Mouse (Mus musculus) CH12.LX (cell line): ENCODE data around the gene Mcl1. TPM values are rescaled to one million over a fixed set of nuclear protein-coding genes. Genes with fewer than 3 reads are reported as not detected.

Experiments used
- DNase-seq: peaks from one replicate; pipeline ENCODE4 v3.0.0-alpha.2; 2013; ENCODE audit errors: extremely low read depth
- H3K27ac ChIP-seq: 2 replicates; pipeline ENCODE4 v1.5.1; 2012; ENCODE audit warnings: low read depth, mild to moderate bottlenecking, control low read depth, moderate library complexity; ENCODE audit not compliant: insufficient read depth
- H3K27me3 ChIP-seq: replicated peaks from 2 replicates; pipeline ENCODE3; 2012; ENCODE audit warnings: inconsistent platforms
- H3K36me3 ChIP-seq, 2 experiments: replicated peaks in 1 of 2; 2 replicates each; pipeline versions ENCODE3 to v1.6.1; 2012; ENCODE audit warnings: inconsistent platforms in 1 of 2, low read length in 1 of 2, mild to moderate bottlenecking in 1 of 2, mixed read lengths in 1 of 2, moderate library complexity in 1 of 2; ENCODE audit not compliant: control insufficient read depth in 1 of 2, insufficient read depth in 1 of 2
- H3K4me1 ChIP-seq, 2 experiments: 2 replicates each; pipeline ENCODE4 v1.6.1; 2012; ENCODE audit warnings: inconsistent platforms in 1 of 2, moderate library complexity in 1 of 2; ENCODE audit not compliant: insufficient read depth in 2 of 2, control insufficient read depth in 1 of 2
- H3K4me2 ChIP-seq: 2 replicates; pipeline ENCODE4 v1.6.1; 2012; ENCODE audit warnings: low read depth, mild to moderate bottlenecking, control low read depth; ENCODE audit not compliant: poor library complexity, insufficient read depth, severe bottlenecking
- H3K4me3 ChIP-seq, 3 experiments: fragments of 150-350 bp in 1 of 3; sonication (generic) in 1 of 3; replicated peaks in 1 of 3; 2 replicates each; pipeline versions ENCODE3 to v1.5.1; 2011 to 2012; ENCODE audit warnings: low read depth in 2 of 3, low read length in 2 of 3, mild to moderate bottlenecking in 2 of 3, moderate library complexity in 2 of 3, control low read depth in 1 of 3, improper control_type of control experiment in 1 of 3, inconsistent platforms in 1 of 3, mixed read lengths in 1 of 3; ENCODE audit not compliant: poor library complexity in 1 of 3
- H3K79me2 ChIP-seq: replicated peaks from 2 replicates; pipeline ENCODE4 v1.6.1; 2012; ENCODE audit warnings: mild to moderate bottlenecking, moderate library complexity; ENCODE audit not compliant: control insufficient read depth, poor library complexity, insufficient read depth, severe bottlenecking; ENCODE audit errors: extremely low read depth
- H3K9ac ChIP-seq: 2 replicates; pipeline ENCODE4 v1.6.1; 2012; ENCODE audit warnings: low read depth, mild to moderate bottlenecking, control low read depth, moderate library complexity; ENCODE audit not compliant: insufficient read depth
- H3K9me3 ChIP-seq: replicated peaks from 2 replicates; pipeline ENCODE3; 2012; ENCODE audit warnings: low read length, inconsistent platforms, mixed read lengths
- BHLHE40 ChIP-seq: IDR thresholded peaks from 2 replicates; pipeline ENCODE4 v1.6.1; 2011; ENCODE audit warnings: mild to moderate bottlenecking, low read depth, low read length, improper control_type of control experiment
- CHD1 ChIP-seq: IDR thresholded peaks from 2 replicates; pipeline ENCODE4 v1.6.1; 2012; ENCODE audit warnings: low read depth, low read length, improper control_type of control experiment, inconsistent platforms
- CHD2 ChIP-seq: IDR thresholded peaks from 2 replicates; pipeline ENCODE4 v1.6.1; 2011; ENCODE audit warnings: low read length, improper control_type of control experiment
- CTCF ChIP-seq, 2 experiments: IDR thresholded peaks in 1 of 2; conservative IDR thresholded peaks in 1 of 2; 2 replicates each; pipeline ENCODE4 v1.5.1; 2011 to 2012; ENCODE audit warnings: low read depth in 2 of 2, low read length in 2 of 2, improper control_type of control experiment in 1 of 2, inconsistent platforms in 1 of 2, mild to moderate bottlenecking in 1 of 2, moderate library complexity in 1 of 2
- E2F4 ChIP-seq: IDR thresholded peaks from 2 replicates; pipeline ENCODE4 v1.6.1; 2011; ENCODE audit warnings: low read depth, low read length, improper control_type of control experiment; ENCODE audit not compliant: insufficient replicate concordance
- ELF1 ChIP-seq: IDR thresholded peaks from 2 replicates; pipeline ENCODE4 v1.6.1; 2014; ENCODE audit warnings: low read depth, mild to moderate bottlenecking, inconsistent platforms, low read length, improper control_type of control experiment
- EP300 ChIP-seq: IDR thresholded peaks from 2 replicates; pipeline ENCODE4 v1.6.1; 2011; ENCODE audit warnings: low read length, improper control_type of control experiment
- ETS1 ChIP-seq: conservative IDR thresholded peaks from 2 replicates; pipeline ENCODE4 v1.6.1; 2012; ENCODE audit warnings: low read depth, mild to moderate bottlenecking, inconsistent platforms, low read length, improper control_type of control experiment, moderate library complexity
- GABPA ChIP-seq: IDR thresholded peaks from 2 replicates; pipeline ENCODE4 v1.6.1; 2012; ENCODE audit warnings: low read depth, low read length, improper control_type of control experiment, inconsistent platforms; ENCODE audit not compliant: insufficient replicate concordance
- HCFC1 ChIP-seq: IDR thresholded peaks from 2 replicates; pipeline ENCODE4 v1.6.1; 2012; ENCODE audit warnings: low read depth, mild to moderate bottlenecking, inconsistent platforms, low read length, improper control_type of control experiment
- IRF4 ChIP-seq: IDR thresholded peaks from 2 replicates; pipeline ENCODE4 v1.6.1; 2014; ENCODE audit warnings: low read depth, mild to moderate bottlenecking, inconsistent platforms, low read length, improper control_type of control experiment
- JUN ChIP-seq: IDR thresholded peaks from 2 replicates; pipeline ENCODE4 v1.6.1; 2011; ENCODE audit warnings: low read depth, mild to moderate bottlenecking, low read length, improper control_type of control experiment, moderate library complexity; ENCODE audit not compliant: insufficient read depth
- JUND ChIP-seq: conservative IDR thresholded peaks from 2 replicates; pipeline ENCODE4 v1.6.1; 2011; ENCODE audit warnings: low read depth, low read length, improper control_type of control experiment
- KAT2A ChIP-seq: IDR thresholded peaks from 2 replicates; pipeline ENCODE4 v1.6.1; 2012; ENCODE audit warnings: low read length, improper control_type of control experiment, inconsistent platforms; ENCODE audit not compliant: insufficient replicate concordance
- MAFK ChIP-seq: IDR thresholded peaks from 2 replicates; pipeline ENCODE4 v1.6.1; 2011; ENCODE audit warnings: low read length, improper control_type of control experiment; ENCODE audit not compliant: insufficient replicate concordance
- MAX ChIP-seq: IDR thresholded peaks from 2 replicates; pipeline ENCODE4 v1.6.1; 2011; ENCODE audit warnings: low read length, improper control_type of control experiment
- MAZ ChIP-seq: IDR thresholded peaks from 2 replicates; pipeline ENCODE4 v1.6.1; 2012; ENCODE audit warnings: low read depth, mild to moderate bottlenecking, inconsistent platforms, low read length, improper control_type of control experiment, moderate library complexity
- MEF2A ChIP-seq: IDR thresholded peaks from 2 replicates; pipeline ENCODE4 v1.6.1; 2014; ENCODE audit warnings: low read depth, mild to moderate bottlenecking, inconsistent platforms, low read length, improper control_type of control experiment, borderline replicate concordance
- MXI1 ChIP-seq: IDR thresholded peaks from 2 replicates; pipeline ENCODE4 v1.6.1; 2011; ENCODE audit warnings: mild to moderate bottlenecking, low read depth, low read length, improper control_type of control experiment
- MYC ChIP-seq: IDR thresholded peaks from 2 replicates; pipeline ENCODE4 v1.6.1; 2011; ENCODE audit warnings: low read depth, mild to moderate bottlenecking, improper control_type of control experiment, low read length
- NELFE ChIP-seq: IDR thresholded peaks from 2 replicates; pipeline ENCODE4 v1.6.1; 2011; ENCODE audit warnings: low read depth, low read length, improper control_type of control experiment
- NRF1 ChIP-seq: IDR thresholded peaks from 2 replicates; pipeline ENCODE4 v1.6.1; 2014; ENCODE audit warnings: low read depth, mild to moderate bottlenecking, inconsistent platforms, low read length, improper control_type of control experiment, moderate library complexity
- PAX5 ChIP-seq: IDR thresholded peaks from 2 replicates; pipeline ENCODE4 v1.6.1; 2012; ENCODE audit warnings: low read length, inconsistent platforms, mixed read lengths
- POLR2A ChIP-seq: IDR thresholded peaks from 2 replicates; pipeline ENCODE4 v1.6.1; 2011; ENCODE audit warnings: low read depth, mild to moderate bottlenecking, improper control_type of control experiment, low read length
- POLR2AphosphoS2 ChIP-seq: IDR thresholded peaks from 2 replicates; pipeline ENCODE4 v1.6.1; 2011; ENCODE audit warnings: low read depth, low read length, improper control_type of control experiment
- RAD21 ChIP-seq: IDR thresholded peaks from 2 replicates; pipeline ENCODE4 v1.6.1; 2011; ENCODE audit warnings: low read depth, mild to moderate bottlenecking, low read length, improper control_type of control experiment, moderate library complexity
- RCOR1 ChIP-seq: conservative IDR thresholded peaks from 2 replicates; pipeline ENCODE4 v1.6.1; 2012; ENCODE audit warnings: low read depth, mild to moderate bottlenecking, inconsistent platforms, low read length, improper control_type of control experiment
- SIN3A ChIP-seq: IDR thresholded peaks from 2 replicates; pipeline ENCODE4 v1.6.1; 2012; ENCODE audit warnings: low read length, improper control_type of control experiment, inconsistent platforms
- SMC3 ChIP-seq: IDR thresholded peaks from 2 replicates; pipeline ENCODE4 v1.6.1; 2011; ENCODE audit warnings: low read depth, low read length, improper control_type of control experiment
- TBP ChIP-seq: conservative IDR thresholded peaks from 2 replicates; pipeline ENCODE4 v1.6.1; 2011; ENCODE audit warnings: low read depth, low read length, improper control_type of control experiment
- TCF12 ChIP-seq: IDR thresholded peaks from 2 replicates; pipeline ENCODE4 v1.6.1; 2014; ENCODE audit warnings: low read depth, mild to moderate bottlenecking, inconsistent platforms, low read length, improper control_type of control experiment
- UBTF ChIP-seq: IDR thresholded peaks from 2 replicates; pipeline ENCODE4 v1.6.1; 2012; ENCODE audit warnings: low read depth, mild to moderate bottlenecking, inconsistent platforms, low read length, improper control_type of control experiment, moderate library complexity
- USF1 ChIP-seq: IDR thresholded peaks from 2 replicates; pipeline ENCODE4 v1.6.1; 2014; ENCODE audit warnings: low read depth, mild to moderate bottlenecking, inconsistent platforms, low read length, improper control_type of control experiment
- USF2 ChIP-seq: conservative IDR thresholded peaks from 2 replicates; pipeline ENCODE4 v1.6.1; 2011; ENCODE audit warnings: low read depth, low read length, improper control_type of control experiment
- ZC3H11A ChIP-seq: IDR thresholded peaks from 2 replicates; pipeline ENCODE4 v1.6.1; 2012; ENCODE audit warnings: low read depth, mild to moderate bottlenecking, inconsistent platforms, low read length, improper control_type of control experiment
- ZKSCAN1 ChIP-seq: IDR thresholded peaks from 2 replicates; pipeline ENCODE4 v1.6.1; 2012; ENCODE audit warnings: low read depth, inconsistent platforms, low read length, improper control_type of control experiment, borderline replicate concordance
- ZMIZ1 ChIP-seq: IDR thresholded peaks from 2 replicates; pipeline ENCODE4 v1.6.1; 2012; ENCODE audit warnings: low read depth, mild to moderate bottlenecking, inconsistent platforms, low read length, improper control_type of control experiment
- ZNF384 ChIP-seq: IDR thresholded peaks from 2 replicates; pipeline ENCODE4 v1.6.1; 2012; ENCODE audit warnings: low read depth, low read length, improper control_type of control experiment, inconsistent platforms
- dilution Hi-C: fragments of 300-500 bp; cut with MboI; formaldehyde crosslinking; loops from 2 replicates; pipeline ENCODE4 v1.14.3; 2020; ENCODE audit warnings: low sequenced_read_pairs; ENCODE audit not compliant: extremely low pct_unique_long_range_greater_than_20kb, extremely low pct_ligation_motif_present
- in situ Hi-C: fragments of 300-500 bp; cut with MboI; formaldehyde crosslinking; loops from 3 replicates; pipeline ENCODE4 v1.14.3; 2019; ENCODE audit warnings: low sequenced_read_pairs, low pct_ligation_motif_present, low pct_unique_long_range_greater_than_20kb, mixed read lengths
- polyA plus RNA-seq: library from polyadenylated mRNA; unstranded; fragments of >175 nt; gene quantifications from 2 replicates; pipeline ENCODE4 v1.2.1, GENCODE M21; 2012; ENCODE audit warnings: low read depth; ENCODE audit not compliant: insufficient read length
- total RNA-seq, 2 experiments: library from RNA; depleted of rRNA; stranded (reverse); fragments of 300-350 nt in 1 of 2; fragments of >200 nt in 1 of 2; gene quantifications; 2 replicates each; pipeline ENCODE4 v1.2.3; 2012 to 2014

The Mcl1 gene
- total and polyA plus RNA-seq, 3 experiments, result 95.9 to 225 (median 188) TPM

- no peak overlapping the region for H3K4me3 ChIP-seq
Observed at GRCm38 (mm10) chr3:95663969-95664608, 5.5 kb downstream of the Mcl1 start.

DNA sequence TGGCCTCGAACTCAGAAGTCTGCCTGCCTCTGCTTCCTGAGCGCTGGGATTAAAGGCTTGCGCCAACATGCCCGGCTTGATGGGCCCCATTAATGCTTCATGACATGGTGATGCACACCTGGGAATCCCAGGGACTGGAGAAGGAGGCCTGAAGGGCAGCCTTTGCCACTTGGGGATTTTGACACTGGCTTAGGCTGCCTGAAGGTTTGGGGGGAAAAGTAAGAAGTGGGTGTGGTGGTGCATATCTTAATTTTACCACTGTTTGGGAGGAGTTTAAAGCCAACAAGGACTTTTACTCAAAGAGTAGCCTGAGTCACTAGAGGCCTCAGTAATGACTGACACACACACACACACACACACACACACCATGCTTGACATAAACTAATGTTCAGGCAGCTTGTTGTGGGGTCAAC is 6.4 kb downstream of the Mcl1 start:
- H3K27me3 ChIP-seq, result no peaks in the 10 kb centered on the region
- 0 out of 2 replicates have a peak overlapping the region, but pooled peaks have one; percentile 3 for H3K4me2 ChIP-seq
- H3K9ac ChIP-seq, result no peak overlapping the region
- H3K4me3 ChIP-seq, result no peak overlapping the region
- H3K79me2 ChIP-seq, result peaks cover 83% of the 10 kb centered on the region
- no peaks in the 10 kb centered on the region for H3K9me3 ChIP-seq
- dilution Hi-C loops (no loop called here), in situ Hi-C loops (no loop called here)
- H3K27ac ChIP-seq, result peak overlapping the region; percentile 91
- peaks cover 22 to 76% of the 10 kb centered on the region in 2 experiments for H3K4me1 ChIP-seq
- H3K36me3 ChIP-seq, result peaks cover 34 to 66% of the 10 kb centered on the region in 2 experiments
- DNase-seq, result peak; percentile 75
- TF ChIP-seq NRF1 (no peak), POLR2AphosphoS2 (no peak), ELF1 (no peak), UBTF (no peak), SIN3A (peak; percentile 72), HCFC1 (no peak), ETS1 (peak; percentile 56; the same call in 1 of the 2 replicates), ZC3H11A (no peak), SMC3 (no peak), BHLHE40 (0 out of 2 replicates have a peak, but pooled peaks have one; percentile 6), CHD1 (0 out of 2 replicates have a peak, but pooled peaks have one; percentile 58), NELFE (peak; percentile 35; the same call in 1 of the 2 replicates), MEF2A (peak; percentile 44; the same call in 1 of the 2 replicates), RAD21 (no peak), TBP (no peak), GABPA (no peak)

More at GRCm38 (mm10) chr3:95663969-95664608, 5.5 kb downstream of the Mcl1 start:
- peak overlapping the region; percentile 95 for H3K4me2 ChIP-seq
- H3K27ac ChIP-seq, result peak overlapping the region; percentile 91
- no peak overlapping the region for H3K9ac ChIP-seq
- in situ Hi-C loops, result no loop called here
- dilution Hi-C loops, result no loop called here
- DNase-seq, result peak; percentile 69
- H3K27me3 ChIP-seq, result no peaks in the 10 kb centered on the region
- peaks cover 34 to 66% of the 10 kb centered on the region in 2 experiments for H3K36me3 ChIP-seq
- H3K9me3 ChIP-seq, result no peaks in the 10 kb centered on the region
- peak; percentile 13 for TF ChIP-seq SMC3
- no peak for TF ChIP-seq TBP
- peak; percentile 67 for TF ChIP-seq CHD2
- TF ChIP-seq CTCF (conservative IDR thresholded peaks at IDR 0.05 in 1 of 2, IDR thresholded peaks at IDR 0.05 in 1 of 2; ENCODE audit: low read depth in 2 of 2, low read length in 2 of 2), result no peak
- 0 out of 2 replicates have a peak, but pooled peaks have one; percentile 24 for TF ChIP-seq ELF1
- TF ChIP-seq SIN3A, result peak; percentile 21; the same call in 1 of the 2 replicates
- 0 out of 2 replicates have a peak, but pooled peaks have one; percentile 16 for TF ChIP-seq MEF2A
- no peak for TF ChIP-seq JUN
- TF ChIP-seq GABPA, result no peak
- no peak for TF ChIP-seq RAD21
- no peak for TF ChIP-seq E2F4
- TF ChIP-seq ZNF384, result no peak
- TF ChIP-seq RCOR1, result peak; percentile 53; the same call in 1 of the 2 replicates
- TF ChIP-seq CHD1, result no peak; the same call in 1 of the 2 replicates
- TF ChIP-seq UBTF, result no peak
- TF ChIP-seq MAZ, result no peak; the same call in 1 of the 2 replicates
- no peak for TF ChIP-seq ZKSCAN1
- TF ChIP-seq USF1, result no peak
- peak; percentile 26; the same call in 1 of the 2 replicates for TF ChIP-seq MAFK
- TF ChIP-seq IRF4, result no peak
- no peak for TF ChIP-seq HCFC1
- TF ChIP-seq NRF1, result no peak
- TF ChIP-seq ZC3H11A, result no peak
- TF ChIP-seq USF2, result no peak
- no peak for TF ChIP-seq NELFE
- TF ChIP-seq ZMIZ1, result peak; percentile 71
- TF ChIP-seq PAX5, result no peak
- no peak for TF ChIP-seq MAX
- TF ChIP-seq MYC, result no peak
- TF ChIP-seq MXI1, result no peak
- TF ChIP-seq BHLHE40, result no peak
- peak; percentile 19; the same call in 1 of the 2 replicates for TF ChIP-seq ETS1
- peak; percentile 62 for TF ChIP-seq EP300
- no peak for TF ChIP-seq KAT2A
- TF ChIP-seq JUND, result no peak
- no peak for TF ChIP-seq POLR2A
- no peak for TF ChIP-seq TCF12
- peak; percentile 90 for TF ChIP-seq POLR2AphosphoS2
- H3K79me2 ChIP-seq, result peaks cover 84% of the 10 kb centered on the region
- H3K4me1 ChIP-seq, result peaks cover 20 to 67% of the 10 kb centered on the region in 2 experiments
